Mouse (Mus musculus): ENCODE results near the gene Pgbd5. TPM values are rescaled to one million over a fixed set of nuclear protein-coding genes. Genes with fewer than 3 reads are reported as not detected.

Gene Pgbd5
- polyA plus RNA-seq, 1 experiment: 0.16 TPM

- peak; percentile 21 to 60 for DNase-seq (ENCODE audit: low read depth in 1 of 2, low spot score in 2 of 2)
- TF ChIP-seq CTCF (IDR thresholded peaks at IDR 0.05; ENCODE audit: extremely low read depth, insufficient read depth, insufficient read length, insufficient replicate concordance) (peak; percentile 85; the same call in 1 of the 2 replicates), POLR2A (IDR thresholded peaks at IDR 0.05; ENCODE audit: low read depth, low read length) (no peak)
- no peaks in the 10 kb centered on the region for H3K27me3 ChIP-seq (ENCODE audit: control insufficient read depth, insufficient read depth, low read length)
- H3K4me1 ChIP-seq (ENCODE audit: control insufficient read depth, insufficient read depth, insufficient read length): no peaks in the 10 kb centered on the region
- 38% methylated on average over 7 of the region's 7 CpGs for WGBS
- peaks cover under 1% of the 10 kb centered on the region; the same call in 1 of the 2 replicates for H3K36me3 ChIP-seq (ENCODE audit: control insufficient read depth, insufficient read depth, low read length)
- H3K4me3 ChIP-seq (ENCODE audit: extremely low read depth, insufficient read depth, insufficient read length): no peak overlapping the region
- H3K27ac ChIP-seq (ENCODE audit: insufficient read depth, low read length): no peak overlapping the region
These were observed 89.8 kb downstream of the Pgbd5 start for GRCm38 (mm10) chr8:124349663-124350062.

- 78% methylated on average over 1 of the region's 1 CpGs for WGBS
- Histone ChIP-seq H3K36me3 (ENCODE audit: control insufficient read depth, insufficient read depth, low read length) (peaks cover 10% of the 10 kb centered on the region), H3K27me3 (ENCODE audit: control insufficient read depth, insufficient read depth, low read length) (no peaks in the 10 kb centered on the region), H3K4me1 (ENCODE audit: control insufficient read depth, insufficient read depth, insufficient read length) (no peaks in the 10 kb centered on the region), H3K4me3 (ENCODE audit: extremely low read depth, insufficient read depth, insufficient read length) (no peak overlapping the region), H3K27ac (ENCODE audit: insufficient read depth, low read length) (no peak overlapping the region)
- DNase-seq (ENCODE audit: low read depth in 1 of 2, low spot score in 2 of 2): no peak
- TF ChIP-seq POLR2A (IDR thresholded peaks at IDR 0.05; ENCODE audit: low read depth, low read length) (no peak), CTCF (IDR thresholded peaks at IDR 0.05; ENCODE audit: extremely low read depth, insufficient read depth, insufficient read length, insufficient replicate concordance) (no peak)
These were observed 91.4 kb downstream of the Pgbd5 start for GRCm38 (mm10) chr8:124348087-124348486.

GRCm38 (mm10) chr8:124346852-124347523 lies 92.5 kb downstream of the Pgbd5 start:
- Histone ChIP-seq H3K27ac (ENCODE audit: insufficient read depth, low read length) (no peak overlapping the region), H3K36me3 (ENCODE audit: control insufficient read depth, insufficient read depth, low read length) (peaks cover 11% of the 10 kb centered on the region), H3K4me1 (ENCODE audit: control insufficient read depth, insufficient read depth, insufficient read length) (no peaks in the 10 kb centered on the region), H3K4me3 (ENCODE audit: extremely low read depth, insufficient read depth, insufficient read length) (no peak overlapping the region), H3K27me3 (ENCODE audit: control insufficient read depth, insufficient read depth, low read length) (no peaks in the 10 kb centered on the region)
- TF ChIP-seq POLR2A (IDR thresholded peaks at IDR 0.05; ENCODE audit: low read depth, low read length) (no peak), CTCF (IDR thresholded peaks at IDR 0.05; ENCODE audit: extremely low read depth, insufficient read depth, insufficient read length, insufficient replicate concordance) (peak; percentile 99)
- WGBS: 45% methylated on average over 19 of the region's 19 CpGs
- DNase-seq (ENCODE audit: low read depth in 1 of 2, low spot score in 2 of 2): peak; percentile 8 to 44

- Histone ChIP-seq H3K27ac (ENCODE audit: insufficient read depth, low read length) (no peak overlapping the region), H3K36me3 (ENCODE audit: control insufficient read depth, insufficient read depth, low read length) (peaks cover 19% of the 10 kb centered on the region), H3K27me3 (ENCODE audit: control insufficient read depth, insufficient read depth, low read length) (no peaks in the 10 kb centered on the region), H3K4me1 (ENCODE audit: control insufficient read depth, insufficient read depth, insufficient read length) (no peaks in the 10 kb centered on the region), H3K4me3 (ENCODE audit: extremely low read depth, insufficient read depth, insufficient read length) (no peak overlapping the region)
- TF ChIP-seq CTCF (IDR thresholded peaks at IDR 0.05; ENCODE audit: extremely low read depth, insufficient read depth, insufficient read length, insufficient replicate concordance) (no peak), POLR2A (IDR thresholded peaks at IDR 0.05; ENCODE audit: low read depth, low read length) (no peak)
- 80% methylated on average over 10 of the region's 10 CpGs for WGBS
- DNase-seq (ENCODE audit: low read depth in 1 of 2, low spot score in 2 of 2): no peak
These were observed 94.4 kb downstream of the Pgbd5 start for GRCm38 (mm10) chr8:124345098-124345497.

GRCm38 (mm10) chr8:124343991-124344390 lies 95.5 kb downstream of the Pgbd5 start:
- Histone ChIP-seq H3K4me3 (ENCODE audit: extremely low read depth, insufficient read depth, insufficient read length) (no peak overlapping the region), H3K4me1 (ENCODE audit: control insufficient read depth, insufficient read depth, insufficient read length) (no peaks in the 10 kb centered on the region), H3K36me3 (ENCODE audit: control insufficient read depth, insufficient read depth, low read length) (peaks cover 23% of the 10 kb centered on the region), H3K27me3 (ENCODE audit: control insufficient read depth, insufficient read depth, low read length) (no peaks in the 10 kb centered on the region), H3K27ac (ENCODE audit: insufficient read depth, low read length) (no peak overlapping the region)
- TF ChIP-seq CTCF (IDR thresholded peaks at IDR 0.05; ENCODE audit: extremely low read depth, insufficient read depth, insufficient read length, insufficient replicate concordance) (no peak), POLR2A (IDR thresholded peaks at IDR 0.05; ENCODE audit: low read depth, low read length) (no peak)
- DNase-seq (ENCODE audit: low read depth in 1 of 2, low spot score in 2 of 2): no peak
- 69% methylated on average over 12 of the region's 12 CpGs for WGBS

- Histone ChIP-seq H3K36me3 (ENCODE audit: control insufficient read depth, insufficient read depth, low read length) (peaks cover 27% of the 10 kb centered on the region), H3K27ac (ENCODE audit: insufficient read depth, low read length) (no peak overlapping the region), H3K4me3 (ENCODE audit: extremely low read depth, insufficient read depth, insufficient read length) (no peak overlapping the region), H3K4me1 (ENCODE audit: control insufficient read depth, insufficient read depth, insufficient read length) (no peaks in the 10 kb centered on the region), H3K27me3 (ENCODE audit: control insufficient read depth, insufficient read depth, low read length) (no peaks in the 10 kb centered on the region)
- no peak for TF ChIP-seq CTCF (IDR thresholded peaks at IDR 0.05; ENCODE audit: extremely low read depth, insufficient read depth, insufficient read length, insufficient replicate concordance)
- no peak for TF ChIP-seq POLR2A (IDR thresholded peaks at IDR 0.05; ENCODE audit: low read depth, low read length)
- 95% methylated on average over 15 of the region's 15 CpGs for WGBS
- DNase-seq (ENCODE audit: low read depth in 1 of 2, low spot score in 2 of 2): no peak
These were observed 96.3 kb downstream of the Pgbd5 start for GRCm38 (mm10) chr8:124343151-124343550.

GRCm38 (mm10) chr8:124340360-124341068 lies 98.9 kb downstream of the Pgbd5 start:
- peaks cover 35% of the 10 kb centered on the region for H3K36me3 ChIP-seq (ENCODE audit: control insufficient read depth, insufficient read depth, low read length)
- WGBS: 90% methylated on average over 17 of the region's 17 CpGs
- H3K27ac ChIP-seq (ENCODE audit: insufficient read depth, low read length): no peak overlapping the region
- H3K27me3 ChIP-seq (ENCODE audit: control insufficient read depth, insufficient read depth, low read length): no peaks in the 10 kb centered on the region
- no peak for TF ChIP-seq POLR2A (IDR thresholded peaks at IDR 0.05; ENCODE audit: low read depth, low read length)
- no peak for TF ChIP-seq CTCF (IDR thresholded peaks at IDR 0.05; ENCODE audit: extremely low read depth, insufficient read depth, insufficient read length, insufficient replicate concordance)
- DNase-seq (ENCODE audit: low read depth in 1 of 2, low spot score in 2 of 2): no peak
- no peak overlapping the region for H3K4me3 ChIP-seq (ENCODE audit: extremely low read depth, insufficient read depth, insufficient read length)
- H3K4me1 ChIP-seq (ENCODE audit: control insufficient read depth, insufficient read depth, insufficient read length): no peaks in the 10 kb centered on the region

Measured in spleen, adult 2 months (tissue).